Mouse (Mus musculus) gastrocnemius, adult 8-10 months (tissue): ENCODE data around the gene Gm3005. TPM values are rescaled to one million over a fixed set of nuclear protein-coding genes. Genes with fewer than 3 reads are reported as not detected.
"Not testable (repeated sequence)": the region's sequence is repeated elsewhere in the genome, so short reads cannot be mapped to it uniquely, and the experiment has no call there.

Experiments used
- DNase-seq, 2 experiments: peaks; one replicate each; pipeline ENCODE4 v3.0.0; 2022; ENCODE audit warnings: low spot score in 2 of 2
- total RNA-seq, 4 experiments: library from RNA; stranded (reverse); gene quantifications; 2 replicates each; pipeline ENCODE4 v1.2.4; 2022

Gene Gm3005
- not detected for total RNA-seq

- DNase-seq = not testable (repeated sequence)
These were observed at the start of gene Gm3005 for GRCm38 (mm10) chr14:3427803-3428202. Gm3005 (plus strand) TSS chr14:3428103.

GRCm38 (mm10) chr14:3394793-3395192 is 33.1 kb upstream of the Gm3005 start, which contains the start of gene Gm10413:
Gm10413 (plus strand) TSS chr14:3395093.
- DNase-seq = not testable (repeated sequence)

- DNase-seq = not testable (repeated sequence)
These were observed 15.6 kb upstream of the Gm3005 start, which contains the start of gene Gm10409 for GRCm38 (mm10) chr14:3412314-3412713. Gm10409 (plus strand) TSS chr14:3412614.

- not testable (repeated sequence) for DNase-seq
These were observed 21.2 kb downstream of the Gm3005 start, which contains the start of gene Gm10408 for GRCm38 (mm10) chr14:3449079-3449478. Gm10408 (plus strand) TSS chr14:3449379.

- DNase-seq = not testable (repeated sequence)
These were observed 206.3 kb downstream of the Gm3005 start, which contains the start of gene Gm3012 for GRCm38 (mm10) chr14:3634212-3634611. Gm3012 (plus strand) TSS chr14:3634512.

Other genes with a start within 250 kb of the Gm3005 start
- not detected for gene Gm5795, start 239.8 kb upstream of the Gm3005 start, total RNA-seq
- gene D830030K20Rik, start 219.6 kb upstream of the Gm3005 start, total RNA-seq = not detected
- under 1 TPM in 1 of 4 experiments, not detected in 3; 0.83 TPM for gene Gm2956, start 95.5 kb upstream of the Gm3005 start, total RNA-seq
- gene Gm10413, start 33.0 kb upstream of the Gm3005 start, total RNA-seq = not detected
- under 1 TPM in 1 of 4 experiments, not detected in 3; 0.13 TPM for gene Gm10409, start 15.5 kb upstream of the Gm3005 start, total RNA-seq
- not detected for gene Gm10408, start 21.3 kb downstream of the Gm3005 start, total RNA-seq
- gene Gm3012, start 206.4 kb downstream of the Gm3005 start, total RNA-seq = not detected
- under 1 TPM in 1 of 4 experiments, not detected in 3; 0.13 TPM for gene Gm3020, start 223.9 kb downstream of the Gm3005 start, total RNA-seq